In genomic region chr5:52476826-52477225, GRCm38 (mm10) we compare ENCODE assay signal across 8 mouse cellular contexts. TPM values are rescaled to one million over a fixed set of nuclear protein-coding genes. Genes with fewer than 3 reads are reported as not detected.
DNase-seq lines count a peak whose midpoint lies in the region; ATAC-seq and TF ChIP-seq lines count a peak whose summit lies in the region.

No protein-coding gene starts in this region.

- no peak for ATAC-seq in embryonic facial prominence, embryonic 12.5 days (ENCODE audit: insufficient number of reproducible peaks, insufficient read depth, low FRiP score, low TSS enrichment)
- ATAC-seq in hindbrain, embryonic 11.5 days (ENCODE audit: low FRiP score) = peak; percentile 56; the same call in 1 of the 2 replicates
- no peak for ATAC-seq in liver, postnatal 0 days

- peak; percentile 11 for DNase-seq in cerebellum, adult 11-12 months
- no peak for DNase-seq in cerebellum, postnatal 36 days
- no peak for DNase-seq in hindbrain, embryonic 11.5 days (ENCODE audit: low spot score)
- no peak for DNase-seq in liver, postnatal 0 days
- DNase-seq in c-Kit-positive CD71-positive TER-119-positive erythroid progenitor cells, embryonic 14.5 days (ENCODE audit: low spot score) = no peak
- no peak for DNase-seq in testis, postnatal 10 days (ENCODE audit: low spot score)
- no peak for DNase-seq in testis, postnatal 14 days (ENCODE audit: low spot score)

- H3K4me1 ChIP-seq in embryonic facial prominence, embryonic 12.5 days = peaks cover 6% of the 10 kb centered on the region; the same call in 1 of the 2 replicates
- peaks cover 2% of the 10 kb centered on the region; the same call in 1 of the 2 replicates for H3K4me1 ChIP-seq in hindbrain, embryonic 11.5 days (replicated peaks; ENCODE audit: control insufficient read depth, insufficient read depth, low read length)
- peaks cover 9% of the 10 kb centered on the region; the same call in 1 of the 2 replicates for H3K4me1 ChIP-seq in liver, postnatal 0 days (ENCODE audit: insufficient read depth)

- H3K9ac ChIP-seq in embryonic facial prominence, embryonic 12.5 days = peak overlapping the region; percentile 63
- peak overlapping the region; percentile 70; the same call in 1 of the 2 replicates for H3K9ac ChIP-seq in hindbrain, embryonic 11.5 days (ENCODE audit: low read depth, low read length)
- no peak overlapping the region; the same call in 1 of the 2 replicates for H3K9ac ChIP-seq in liver, postnatal 0 days (replicated peaks)

- 0 out of 2 replicates have a peak, but pooled peaks cover 3% of the 10 kb centered on the region for H3K9me3 ChIP-seq in embryonic facial prominence, embryonic 12.5 days
- H3K9me3 ChIP-seq in hindbrain, embryonic 11.5 days (ENCODE audit: control insufficient read depth, low read length) = no peaks in the 10 kb centered on the region
- H3K9me3 ChIP-seq in liver, postnatal 0 days (ENCODE audit: low read length) = peaks cover 3% of the 10 kb centered on the region; the same call in 1 of the 2 replicates

- peak overlapping the region; percentile 20; the same call in 1 of the 2 replicates for H3K27ac ChIP-seq in embryonic facial prominence, embryonic 12.5 days
- 0 out of 2 replicates have a peak overlapping the region, but pooled peaks have one; percentile 30 for H3K27ac ChIP-seq in hindbrain, embryonic 11.5 days (ENCODE audit: low read depth, low read length)
- peak overlapping the region; percentile 69 for H3K27ac ChIP-seq in liver, postnatal 0 days (ENCODE audit: low read depth)

- peak overlapping the region; percentile 42 for H3K4me3 ChIP-seq in embryonic facial prominence, embryonic 12.5 days
- H3K4me3 ChIP-seq in hindbrain, embryonic 11.5 days (ENCODE audit: low read depth, low read length) = peak overlapping the region; percentile 39
- H3K4me3 ChIP-seq in liver, postnatal 0 days (ENCODE audit: low read depth, low read length) = peak overlapping the region; percentile 36

- WGBS in embryonic facial prominence, embryonic 12.5 days = 7% methylated on average over 7 of the region's 7 CpGs
- 6% methylated on average over 7 of the region's 7 CpGs for WGBS in hindbrain, embryonic 11.5 days
- 16% methylated on average over 7 of the region's 7 CpGs for WGBS in liver, postnatal 0 days (ENCODE audit: insufficient replicate concordance)

- no peak for TF ChIP-seq EP300 in liver, postnatal 0 days (IDR thresholded peaks at IDR 0.05; ENCODE audit: low read depth)

- no peaks in the 10 kb centered on the region for H3K36me3 ChIP-seq in embryonic facial prominence, embryonic 12.5 days
- no peaks in the 10 kb centered on the region for H3K36me3 ChIP-seq in hindbrain, embryonic 11.5 days (ENCODE audit: control insufficient read depth, insufficient read depth, low read length)
- no peaks in the 10 kb centered on the region for H3K36me3 ChIP-seq in liver, postnatal 0 days (replicated peaks; ENCODE audit: insufficient read depth, low read length)

- no peaks in the 10 kb centered on the region for H3K27me3 ChIP-seq in embryonic facial prominence, embryonic 12.5 days
- H3K27me3 ChIP-seq in hindbrain, embryonic 11.5 days (ENCODE audit: control insufficient read depth, insufficient read depth, low read length) = no peaks in the 10 kb centered on the region
- no peaks in the 10 kb centered on the region for H3K27me3 ChIP-seq in liver, postnatal 0 days (ENCODE audit: insufficient read depth, low read length)

- peak overlapping the region; percentile 70 for H3K4me2 ChIP-seq in embryonic facial prominence, embryonic 12.5 days (replicated peaks)
- H3K4me2 ChIP-seq in hindbrain, embryonic 11.5 days (replicated peaks; ENCODE audit: low read depth, low read length) = peak overlapping the region; percentile 74
- peak overlapping the region; percentile 73 for H3K4me2 ChIP-seq in liver, postnatal 0 days (ENCODE audit: low read depth, low read length)

- no peak for TF ChIP-seq CTCF in liver, postnatal 0 days (IDR thresholded peaks at IDR 0.05; ENCODE audit: low read depth)

RNA-seq across cellular contexts. Expression of gene Ccdc149, which starts 5.5 kb away (rescaled TPM):
- polyA plus RNA-seq in embryonic facial prominence, embryonic 12.5 days (2016; fragmentation: Nextera tagmentation; extraction: Ambion mirVana) = 2.7 and 2.9 TPM in 2 replicates
- polyA plus RNA-seq in hindbrain, embryonic 11.5 days (2014; fragmentation: Nextera tagmentation; extraction: Ambion mirVana) = 3.1 and 3.4 TPM in 2 replicates
- polyA plus RNA-seq in liver, postnatal 0 days (2015; fragmentation: Nextera tagmentation; extraction: Ambion mirVana) = 0.89 and 0.98 TPM in 2 replicates
